Mouse (Mus musculus) duodenum, adult 2 months (tissue): ENCODE results near the gene Svip. TPM values are rescaled to one million over a fixed set of nuclear protein-coding genes. Genes with fewer than 3 reads are reported as not detected.

Source experiments
- polyA plus RNA-seq: library from polyadenylated mRNA; depleted of rRNA; stranded (reverse); fragments of >200 nt; gene quantifications from 2 replicates; pipeline ENCODE4 v1.2.3, GENCODE M21; 2012; ENCODE audit warnings: low replicate concordance; rRNA removed

Svip gene
- 1.6 and 1.9 TPM in 2 replicates for polyA plus RNA-seq

DNA sequence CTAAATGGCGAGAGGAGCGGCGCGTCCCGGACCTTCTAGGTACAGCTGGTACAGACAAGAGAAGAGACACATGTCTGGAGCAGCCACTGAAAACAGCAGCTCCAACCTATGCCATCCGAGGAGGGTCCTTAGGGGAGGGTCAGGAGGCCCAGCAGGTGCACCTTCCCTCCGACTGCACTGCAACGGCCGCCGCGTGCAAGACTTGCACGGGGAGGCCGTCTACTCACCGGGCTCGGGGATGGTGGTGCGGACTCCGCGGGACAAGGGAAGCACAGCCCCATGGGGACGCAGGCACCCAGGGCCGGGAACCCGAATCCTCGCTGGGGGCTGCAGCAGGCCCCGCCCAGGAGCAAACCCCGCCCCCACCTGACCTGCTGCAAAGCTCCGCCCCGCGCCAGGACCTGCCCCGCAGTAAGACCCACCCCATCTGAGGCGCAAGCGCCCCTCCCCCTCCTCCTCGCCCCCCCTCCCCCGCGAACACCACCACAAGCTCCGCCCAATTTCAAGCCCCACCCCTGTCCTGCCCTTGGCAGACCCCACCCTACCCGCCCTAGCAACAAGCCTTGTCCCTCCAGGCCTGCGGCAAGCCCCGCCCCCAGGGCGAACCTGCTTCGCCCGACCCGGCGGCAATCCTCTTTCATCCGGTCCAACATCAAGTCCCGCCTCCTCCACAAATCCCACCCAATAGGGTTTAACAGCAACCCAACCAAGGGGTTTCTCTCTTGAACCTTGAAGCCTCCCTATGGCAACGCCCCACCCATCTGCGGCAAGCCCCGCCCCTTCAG lies at the start of gene Svip:
Svip (minus strand) TSS at position 508 of the 785 bp plus-strand sequence.

GRCm38 (mm10) chr7:52015628-52016027 lies 9.8 kb upstream of the Svip start, which contains the start of gene 1700015G11Rik:
Gene 1700015G11Rik, minus strand, starts transcription at chr7:52015728.

Other genes starting within 250 kb of the Svip start
- 1.7 and 2.4 TPM in 2 replicates for gene Gas2, start 144.0 kb downstream of the Svip start, polyA plus RNA-seq
- 10.0 and 16.0 TPM in 2 replicates for gene Fancf, start 143.8 kb downstream of the Svip start, polyA plus RNA-seq
- gene 1700015G11Rik, start 9.7 kb upstream of the Svip start, polyA plus RNA-seq: not detected in 2 replicates